Mouse (Mus musculus) v-Abl transformed pro-B cells (cell line): Measurements from ENCODE around the gene Cpne9.

Source experiments
- in situ Hi-C, 2 experiments: fragments of 400-800 bp; cut with MboI; formaldehyde crosslinking; loops; one replicate each; pipeline ENCODE4 v1.15.1; 2025; ENCODE audit not compliant: unreplicated experiment in 2 of 2

Cpne9 gene

GRCm38 (mm10) chr6:113287236-113287635 is 5.1 kb downstream of the Cpne9 start:
- in situ Hi-C loops = no loop called here

- in situ Hi-C loops = no loop called here
Observed at GRCm38 (mm10) chr6:113289346-113289745, 7.2 kb downstream of the Cpne9 start.

- in situ Hi-C loops = no loop called here
Observed at GRCm38 (mm10) chr6:113290346-113290745, 8.2 kb downstream of the Cpne9 start.

- in situ Hi-C loops = no loop called here
Observed at GRCm38 (mm10) chr6:113292938-113293337, 10.8 kb downstream of the Cpne9 start.

- in situ Hi-C loops = no loop called here
Observed at GRCm38 (mm10) chr6:113296046-113296445, 13.9 kb downstream of the Cpne9 start.

GRCm38 (mm10) chr6:113296639-113297038 is 14.5 kb downstream of the Cpne9 start:
- in situ Hi-C loops = no loop called here

GRCm38 (mm10) chr6:113301350-113301749 is 19.2 kb downstream of the Cpne9 start:
- in situ Hi-C loops = loop anchor here (5.0 to 10.0 kb wide), 4 partner anchors 39 to 599 kb away; partner anchors contain the start of gene Thumpd3 (in 1 of the 2)

GRCm38 (mm10) chr6:113302258-113302657 is 20.2 kb downstream of the Cpne9 start:
- in situ Hi-C loops = loop anchor here (5.0 to 10.0 kb wide), 4 partner anchors 40 to 600 kb away; partner anchors contain the start of gene Thumpd3 (in 1 of the 2)

GRCm38 (mm10) chr6:113306322-113306985 is 24.3 kb downstream of the Cpne9 start:
- in situ Hi-C loops = loop anchor here (5.0 to 10.0 kb wide), 2 partner anchors 134 to 262 kb away; partner anchors contain the start of gene Thumpd3 (in 1 of the 2)

GRCm38 (mm10) chr6:113306986-113307349 is 24.9 kb downstream of the Cpne9 start, which contains the start of gene Brpf1:
Gene Brpf1 (plus strand): TSS chr6:113307137.
- in situ Hi-C loops = loop anchor here (5.0 to 10.0 kb wide), 2 partner anchors 135 to 262 kb away; partner anchors contain the start of gene Thumpd3 (in 1 of the 2)

- in situ Hi-C loops = loop anchor here (5.0 to 10.0 kb wide), 2 partner anchors 135 to 263 kb away; partner anchors contain the start of gene Thumpd3 (in 1 of the 2)
Observed at GRCm38 (mm10) chr6:113307481-113308121, 25.5 kb downstream of the Cpne9 start.

- in situ Hi-C loops = loop anchor here (5.0 to 10.0 kb wide), 2 partner anchors 136 to 263 kb away; partner anchors contain the start of gene Thumpd3 (in 1 of the 2)
Observed at GRCm38 (mm10) chr6:113308141-113308540, 26.0 kb downstream of the Cpne9 start.

- in situ Hi-C loops = loop anchor here in 1 of 2 experiments (5.0 kb wide), 1 partner anchor 274 kb away; no protein-coding TSS in a partner anchor
Observed at GRCm38 (mm10) chr6:113315972-113316371, 33.9 kb downstream of the Cpne9 start.

GRCm38 (mm10) chr6:113326533-113327315 is 44.6 kb downstream of the Cpne9 start, which contains the start of gene Ogg1:
Gene Ogg1 (plus strand): TSS chr6:113326972.
- in situ Hi-C loops = loop anchor here (5.0 to 25.0 kb wide), 2 partner anchors 51 to 614 kb away; partner anchors contain the start of genes Arpc4 (in 2 of the 2) and Tada3 (in 2 of the 2)

GRCm38 (mm10) chr6:113329396-113329795 is 47.3 kb downstream of the Cpne9 start:
- in situ Hi-C loops = loop anchor here (5.0 to 25.0 kb wide), 2 partner anchors 48 to 617 kb away; partner anchors contain the start of genes Arpc4 (in 2 of the 2) and Tada3 (in 2 of the 2)

GRCm38 (mm10) chr6:113330547-113330946 is 48.4 kb downstream of the Cpne9 start:
- in situ Hi-C loops = loop anchor here in 1 of 2 experiments (25.0 kb wide), 1 partner anchor 618 kb away; no protein-coding TSS in a partner anchor

- in situ Hi-C loops = loop anchor here in 1 of 2 experiments (25.0 kb wide), 1 partner anchor 619 kb away; no protein-coding TSS in a partner anchor
Observed at GRCm38 (mm10) chr6:113331721-113332120, 49.6 kb downstream of the Cpne9 start.

- in situ Hi-C loops = loop anchor here in 1 of 2 experiments (25.0 kb wide), 1 partner anchor 620 kb away; no protein-coding TSS in a partner anchor
Observed at GRCm38 (mm10) chr6:113332734-113333133, 50.6 kb downstream of the Cpne9 start.

GRCm38 (mm10) chr6:113333137-113333950 is 51.2 kb downstream of the Cpne9 start:
- in situ Hi-C loops = loop anchor here in 1 of 2 experiments (25.0 kb wide), 1 partner anchor 621 kb away; no protein-coding TSS in a partner anchor
